Mouse (Mus musculus): Measurements from ENCODE around the gene Zfp446.

DNA sequence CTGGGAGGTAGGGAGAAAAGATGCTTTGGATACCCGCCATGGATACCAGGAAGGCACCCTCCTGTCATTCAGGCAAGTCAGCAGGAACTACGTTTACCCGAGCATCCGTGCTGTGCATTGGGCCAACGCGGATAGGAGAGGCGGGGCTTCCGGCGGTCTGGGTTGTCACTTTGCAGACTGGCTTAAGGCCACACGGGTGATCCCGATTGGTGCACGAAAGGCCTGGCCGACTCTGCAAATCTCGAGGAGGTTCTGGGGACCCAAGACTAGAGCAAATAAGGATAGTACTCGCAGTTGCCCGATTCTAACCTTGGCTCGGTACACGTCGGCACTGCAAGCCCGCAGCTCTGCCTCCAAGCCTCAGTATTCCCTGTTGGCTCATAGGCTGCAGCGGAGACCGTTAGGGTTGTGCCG is 12.0 kb upstream of the Zfp446 start, which contains the start of gene Zfp324:
- TF ChIP-seq CTCF (IDR thresholded peaks at IDR 0.05; ENCODE audit: control insufficient read depth, insufficient read depth, insufficient replicate concordance, low read depth, low read length) (no peak), POLR2A (IDR thresholded peaks at IDR 0.05; ENCODE audit: control insufficient read depth, low read depth, low read length) (peak; percentile 60)
